Mouse (Mus musculus) bone marrow macrophage, adult 2 months (primary cell): ENCODE results near the gene Rasgef1b. TPM values are rescaled to one million over a fixed set of nuclear protein-coding genes. Genes with fewer than 3 reads are reported as not detected.

Source experiments
- H3K27ac ChIP-seq: 2 replicates; pipeline ENCODE4 v1.5.1; 2012; ENCODE audit warnings: low read depth, low read length; ENCODE audit not compliant: insufficient read depth
- H3K4me1 ChIP-seq: 2 replicates; pipeline ENCODE4 v1.6.1; 2012; ENCODE audit warnings: low read length; ENCODE audit not compliant: control insufficient read depth, insufficient read depth
- H3K4me3 ChIP-seq: 2 replicates; pipeline ENCODE4 v1.5.1; 2012; ENCODE audit warnings: mild to moderate bottlenecking, low read length, moderate library complexity; ENCODE audit not compliant: insufficient read depth
- CTCF ChIP-seq: IDR thresholded peaks from 2 replicates; pipeline ENCODE4 v1.5.1; 2012; ENCODE audit warnings: low read depth, mild to moderate bottlenecking, low read length, moderate library complexity
- POLR2A ChIP-seq: IDR thresholded peaks from 2 replicates; pipeline ENCODE4 v1.6.1; 2012; ENCODE audit warnings: mild to moderate bottlenecking, low read depth, low read length, borderline replicate concordance
- polyA plus RNA-seq: library from polyadenylated mRNA; stranded (reverse); fragments of >200 nt; gene quantifications from 2 replicates; pipeline ENCODE4 v1.2.4, GENCODE M21; 2012; ENCODE audit not compliant: missing spikeins, insufficient read depth, insufficient read length

The Rasgef1b gene
- polyA plus RNA-seq, 1 experiment: 46.5 TPM

- no peak for TF ChIP-seq CTCF
- TF ChIP-seq POLR2A: no peak
- Histone ChIP-seq H3K4me1 (peaks cover 19% of the 10 kb centered on the region), H3K27ac (no peak overlapping the region), H3K4me3 (no peak overlapping the region)
Measured at GRCm38 (mm10) chr5:99291084-99291830, 437.6 kb downstream of the Rasgef1b start.

- peaks cover 23% of the 10 kb centered on the region for H3K4me1 ChIP-seq
- no peak overlapping the region for H3K27ac ChIP-seq
- H3K4me3 ChIP-seq: no peak overlapping the region
- TF ChIP-seq CTCF (no peak), POLR2A (no peak)
Measured at GRCm38 (mm10) chr5:99288262-99288661, 440.6 kb downstream of the Rasgef1b start.

- TF ChIP-seq POLR2A (no peak), CTCF (no peak)
- Histone ChIP-seq H3K27ac (no peak overlapping the region), H3K4me3 (no peak overlapping the region), H3K4me1 (peaks cover 23% of the 10 kb centered on the region)
Measured at GRCm38 (mm10) chr5:99287647-99288185, 441.1 kb downstream of the Rasgef1b start.

DNA sequence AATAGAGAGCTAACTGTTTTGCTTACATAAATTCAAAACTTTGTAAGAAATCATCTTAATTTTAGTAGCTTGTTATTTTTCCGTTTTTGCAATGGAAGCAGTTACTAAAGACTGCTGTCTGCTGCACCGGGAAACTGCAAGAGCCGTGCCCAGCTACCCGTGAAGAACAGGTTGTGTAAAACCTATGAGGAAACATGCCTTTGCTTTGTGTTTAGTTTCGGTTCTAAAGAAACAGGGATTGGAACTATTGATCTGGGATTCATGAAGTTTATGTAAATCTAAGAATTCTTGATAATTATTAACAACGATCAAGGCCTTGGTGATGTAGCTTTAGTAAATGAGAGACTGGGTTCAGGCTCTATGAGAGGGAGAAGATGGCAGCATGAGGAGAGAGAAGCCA lies 442.3 kb downstream of the Rasgef1b start:
- H3K27ac ChIP-seq: no peak overlapping the region
- H3K4me1 ChIP-seq: peaks cover 23% of the 10 kb centered on the region
- H3K4me3 ChIP-seq: no peak overlapping the region
- TF ChIP-seq POLR2A: no peak
- TF ChIP-seq CTCF: no peak

GRCm38 (mm10) chr5:99286024-99286423 lies 442.8 kb downstream of the Rasgef1b start:
- H3K4me1 ChIP-seq: peaks cover 17% of the 10 kb centered on the region

DNA sequence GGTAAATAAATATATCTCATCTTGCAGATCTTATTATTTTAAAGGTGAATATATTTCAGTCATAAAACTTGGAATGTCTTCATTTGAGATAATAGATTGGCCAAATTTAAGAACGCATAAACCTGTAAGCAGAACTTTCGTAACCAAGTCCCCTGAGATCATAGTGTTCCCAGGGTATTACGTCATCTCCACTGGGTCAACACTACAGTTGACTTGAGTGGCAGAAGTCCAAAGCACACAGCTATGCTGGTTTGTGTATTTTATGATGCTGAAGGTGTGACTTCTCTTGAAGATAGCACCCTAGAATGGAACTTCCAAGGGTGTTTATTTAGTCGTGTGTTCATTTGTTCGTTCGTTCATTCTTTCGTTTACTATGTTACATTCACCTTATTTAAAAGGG lies 444.5 kb downstream of the Rasgef1b start:
- H3K27ac ChIP-seq: no peak overlapping the region
- TF ChIP-seq POLR2A (no peak), CTCF (no peak)
- no peak overlapping the region for H3K4me3 ChIP-seq
- H3K4me1 ChIP-seq: peaks cover 16% of the 10 kb centered on the region

More at GRCm38 (mm10) chr5:99286024-99286423, 442.8 kb downstream of the Rasgef1b start:
- TF ChIP-seq POLR2A: no peak
- TF ChIP-seq CTCF: no peak
- Histone ChIP-seq H3K27ac (no peak overlapping the region), H3K4me3 (no peak overlapping the region)

GRCm38 (mm10) chr5:99283636-99284035 lies 445.2 kb downstream of the Rasgef1b start:
- Histone ChIP-seq H3K4me1 (peaks cover 19% of the 10 kb centered on the region), H3K27ac (no peak overlapping the region), H3K4me3 (no peak overlapping the region)
- TF ChIP-seq CTCF: no peak
- no peak for TF ChIP-seq POLR2A

DNA sequence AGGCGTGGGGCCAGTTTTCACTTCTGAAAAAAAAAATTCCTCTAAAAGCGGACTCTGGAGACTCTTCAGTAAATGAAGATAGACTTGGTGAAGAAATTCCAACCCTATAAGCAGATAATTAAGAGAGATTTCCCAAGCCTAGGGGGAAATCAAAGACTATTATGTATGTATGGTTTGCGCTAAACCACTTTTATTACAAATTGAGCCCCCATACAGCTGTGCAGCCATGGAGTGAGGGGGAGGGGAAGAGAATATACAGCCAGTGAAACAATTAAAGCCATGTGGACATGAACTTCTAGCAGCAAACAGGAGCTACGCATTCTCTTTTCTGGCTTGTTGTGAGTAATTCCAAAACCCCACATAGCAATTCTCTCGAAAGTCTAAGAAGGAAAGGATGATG lies 448.3 kb downstream of the Rasgef1b start:
- Histone ChIP-seq H3K4me3 (no peak overlapping the region), H3K4me1 (peaks cover 20% of the 10 kb centered on the region), H3K27ac (no peak overlapping the region)
- TF ChIP-seq CTCF (no peak), POLR2A (no peak)

- Histone ChIP-seq H3K4me1 (peaks cover 17% of the 10 kb centered on the region), H3K27ac (no peak overlapping the region), H3K4me3 (no peak overlapping the region)
- TF ChIP-seq CTCF (no peak), POLR2A (no peak)
Measured at GRCm38 (mm10) chr5:99279016-99279757, 449.7 kb downstream of the Rasgef1b start.

DNA sequence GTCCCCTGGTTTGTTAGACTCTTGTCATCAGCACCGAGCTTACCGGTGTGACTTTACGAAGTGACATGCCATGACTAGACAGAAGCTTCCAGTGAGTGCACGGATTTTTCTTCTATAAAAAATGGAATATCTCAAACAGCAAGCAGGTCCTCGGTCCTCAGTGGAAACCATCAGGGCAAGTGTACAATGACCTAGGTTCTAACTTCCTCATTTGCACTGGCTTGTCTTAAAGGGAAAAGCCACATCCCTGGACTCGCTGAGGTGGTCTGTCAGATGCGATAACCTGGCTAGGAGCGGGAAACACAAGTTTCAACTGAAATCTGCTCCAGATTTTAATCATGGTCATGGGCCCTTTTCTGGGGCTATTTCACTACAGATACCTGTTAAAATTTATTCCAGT lies 450.5 kb downstream of the Rasgef1b start:
- peaks cover 12% of the 10 kb centered on the region for H3K4me1 ChIP-seq
- no peak overlapping the region for H3K4me3 ChIP-seq
- no peak overlapping the region for H3K27ac ChIP-seq
- no peak for TF ChIP-seq POLR2A
